Mouse (Mus musculus): ENCODE results near the gene Ezh2.

DNA sequence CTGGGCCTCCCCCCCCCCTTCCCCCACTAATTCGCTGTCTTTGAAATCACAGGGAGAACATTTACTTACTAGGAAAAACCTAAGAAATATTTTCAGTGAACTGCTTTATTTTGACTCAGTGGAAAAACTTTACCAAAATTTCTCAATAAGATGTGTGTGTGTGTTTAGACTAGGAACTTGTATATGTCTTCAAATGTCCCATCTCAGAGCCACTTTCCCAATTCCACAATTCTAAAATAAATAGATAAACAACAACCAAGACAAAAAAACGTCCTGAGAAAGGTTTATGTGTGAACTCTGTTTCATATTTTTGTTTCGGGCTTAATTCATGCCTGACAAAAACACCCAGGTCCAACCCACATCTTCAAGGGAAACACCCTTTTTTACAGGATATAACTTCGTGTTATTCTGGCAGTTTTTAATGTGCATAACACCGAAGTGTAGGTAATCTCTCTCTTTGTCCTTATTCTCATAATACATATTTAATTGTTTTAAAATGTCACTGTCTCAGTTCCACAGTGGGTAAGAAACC lies 40.9 kb upstream of the Ezh2 start:
- TF ChIP-seq TAL1 (IDR thresholded peaks at IDR 0.05; ENCODE audit: low read length), result no peak
- TF ChIP-seq GATA1 (IDR thresholded peaks at IDR 0.05; ENCODE audit: low read length), result no peak
